Mouse (Mus musculus) heart, embryonic 14.5 days (tissue): ENCODE measurements around the gene Dars2. TPM values are rescaled to one million over a fixed set of nuclear protein-coding genes. Genes with fewer than 3 reads are reported as not detected.

Experiments
- ATAC-seq: fragments of 200-750 bp; cut with Nextera tagmentation; 2 replicates; pipeline ENCODE4 v1.8.0; 2017; ENCODE audit warnings: low read depth, moderate TSS enrichment; ENCODE audit not compliant: insufficient number of reproducible peaks, insufficient read depth, low FRiP score
- H3K27ac ChIP-seq, 2 experiments: fragments of 200-500 bp in 1 of 2; fragments of 300-500 bp in 1 of 2; sonication (generic) in 1 of 2; replicated peaks in 1 of 2; 2 replicates each; pipeline ENCODE4 v1.5.1; 2012 to 2014; ENCODE audit warnings: low read depth in 2 of 2, low read length in 2 of 2, control low read depth in 1 of 2, mild to moderate bottlenecking in 1 of 2, mixed read lengths in 1 of 2; ENCODE audit not compliant: control insufficient read depth in 1 of 2, insufficient read depth in 1 of 2
- H3K27me3 ChIP-seq: fragments of 300-500 bp; sonication (generic); 2 replicates; pipeline ENCODE4 v1.6.1; 2014; ENCODE audit warnings: mild to moderate bottlenecking, low read length, control low read depth; ENCODE audit not compliant: control insufficient read depth, insufficient read depth
- H3K36me3 ChIP-seq: fragments of 300-500 bp; sonication (generic); 2 replicates; pipeline ENCODE4 v1.6.1; 2014; ENCODE audit warnings: mild to moderate bottlenecking, control low read depth, low read length, mixed read lengths; ENCODE audit not compliant: control insufficient read depth, insufficient read depth
- H3K4me1 ChIP-seq, 2 experiments: fragments of 200-500 bp in 1 of 2; fragments of 300-500 bp in 1 of 2; sonication (generic) in 1 of 2; 2 replicates each; pipeline ENCODE4 v1.6.1; 2012 to 2014; ENCODE audit warnings: low read length in 2 of 2, control low read depth in 1 of 2, mixed read lengths in 1 of 2; ENCODE audit not compliant: control insufficient read depth in 2 of 2, insufficient read depth in 2 of 2
- H3K4me2 ChIP-seq: fragments of 300-500 bp; sonication (generic); 2 replicates; pipeline ENCODE4 v1.6.1; 2014; ENCODE audit warnings: mild to moderate bottlenecking, low read length
- H3K4me3 ChIP-seq, 2 experiments: fragments of 200-500 bp in 1 of 2; fragments of 300-500 bp in 1 of 2; sonication (generic) in 1 of 2; 2 replicates each; pipeline ENCODE4 v1.5.1; 2012 to 2014; ENCODE audit warnings: low read length in 2 of 2, mild to moderate bottlenecking in 2 of 2, control low read depth in 1 of 2, low read depth in 1 of 2, moderate library complexity in 1 of 2; ENCODE audit not compliant: control insufficient read depth in 1 of 2, insufficient read depth in 1 of 2
- H3K9ac ChIP-seq: fragments of 300-500 bp; sonication (generic); 2 replicates; pipeline ENCODE4 v1.6.1; 2014; ENCODE audit warnings: mild to moderate bottlenecking, low read length
- H3K9me3 ChIP-seq: fragments of 300-500 bp; sonication (generic); 2 replicates; pipeline ENCODE4 v1.6.1; 2016; ENCODE audit warnings: low read length, control low read depth; ENCODE audit not compliant: control insufficient read depth
- WGBS: fragments of 180-500 bp; shearing (Covaris S2); extraction: QIAGEN DNeasy Blood & Tissue Kit; methylation state at CpG from one replicate; pipeline ENCODE4 v1.1.7; 2014; 5-methylcytosine and 5-hydroxymethylcytosine counted together
- polyA plus RNA-seq: library from polyadenylated mRNA; unstranded; fragments of >200 nt; fragmentation: Nextera tagmentation; extraction: Ambion mirVana; gene quantifications from 2 replicates; pipeline ENCODE4 v1.2.1, GENCODE M21; 2014

The Dars2 gene
- polyA plus RNA-seq, 1 experiment from 2014 or later, result 34.0 TPM

GRCm38 (mm10) chr1:161039741-161040425, 30.6 kb downstream of the Dars2 start:
- WGBS, result 19% methylated on average over 3 of the region's 3 CpGs
- H3K36me3 ChIP-seq, result peaks cover 65% of the 10 kb centered on the region
- H3K4me3 ChIP-seq, result no peak overlapping the region
- H3K9me3 ChIP-seq, result no peaks in the 10 kb centered on the region
- no peak overlapping the region for H3K4me2 ChIP-seq
- no peaks in the 10 kb centered on the region for H3K27me3 ChIP-seq
- H3K9ac ChIP-seq, result no peak overlapping the region
- H3K27ac ChIP-seq, result peak overlapping the region; percentile 25 to 53
- ATAC-seq, result no peak
- peaks cover 0 to 10% of the 10 kb centered on the region in 2 experiments; a peak in 2 of 4 replicates for H3K4me1 ChIP-seq

- no peak overlapping the region for H3K4me2 ChIP-seq
- H3K4me1 ChIP-seq, result peaks cover 0 to 10% of the 10 kb centered on the region in 2 experiments; a peak in 2 of 4 replicates
- H3K4me3 ChIP-seq, result no peak overlapping the region
- H3K36me3 ChIP-seq, result peaks cover 58% of the 10 kb centered on the region
- no peak overlapping the region for H3K9ac ChIP-seq
- no peaks in the 10 kb centered on the region for H3K27me3 ChIP-seq
- no peak for ATAC-seq
- no peaks in the 10 kb centered on the region for H3K9me3 ChIP-seq
- peak overlapping the region; percentile 27 to 53; a peak in 2 of 4 replicates for H3K27ac ChIP-seq
- WGBS, result 14% methylated on average over 3 of the region's 3 CpGs
These were observed 31.3 kb downstream of the Dars2 start for GRCm38 (mm10) chr1:161038968-161039721.

GRCm38 (mm10) chr1:161038004-161038403, 32.5 kb downstream of the Dars2 start:
- peak overlapping the region in 1 of 2 experiments; percentile 68; a peak in 1 of 4 replicates for H3K4me3 ChIP-seq
- H3K27me3 ChIP-seq, result no peaks in the 10 kb centered on the region
- H3K27ac ChIP-seq, result no peak overlapping the region
- H3K36me3 ChIP-seq, result peaks cover 49% of the 10 kb centered on the region
- no peaks in the 10 kb centered on the region for H3K9me3 ChIP-seq
- ATAC-seq, result no peak
- peaks cover 0 to 18% of the 10 kb centered on the region in 2 experiments; a peak in 3 of 4 replicates for H3K4me1 ChIP-seq
- WGBS, result 52% methylated on average over 3 of the region's 3 CpGs
- H3K9ac ChIP-seq, result peak overlapping the region; percentile 49; the same call in 1 of the 2 replicates
- peak overlapping the region; percentile 87 for H3K4me2 ChIP-seq

- Histone ChIP-seq H3K4me1 (peaks cover 0 to 18% of the 10 kb centered on the region in 2 experiments; a peak in 3 of 4 replicates), H3K36me3 (peaks cover 47% of the 10 kb centered on the region), H3K9me3 (no peaks in the 10 kb centered on the region), H3K4me2 (peak overlapping the region; percentile 87), H3K27ac (no peak overlapping the region), H3K9ac (peak overlapping the region; percentile 49), H3K27me3 (no peaks in the 10 kb centered on the region), H3K4me3 (peak overlapping the region in 1 of 2 experiments; percentile 68; a peak in 2 of 4 replicates)
- 40% methylated on average over 3 of the region's 3 CpGs for WGBS
- no peak for ATAC-seq
These were observed 32.9 kb downstream of the Dars2 start for GRCm38 (mm10) chr1:161037599-161037998.

GRCm38 (mm10) chr1:161037026-161037425, 33.4 kb downstream of the Dars2 start:
- no peaks in the 10 kb centered on the region for H3K27me3 ChIP-seq
- WGBS, result 5% methylated on average over 1 of the region's 1 CpGs
- H3K4me1 ChIP-seq, result peaks cover 0 to 18% of the 10 kb centered on the region in 2 experiments; a peak in 3 of 4 replicates
- peaks cover 50% of the 10 kb centered on the region for H3K36me3 ChIP-seq
- H3K4me2 ChIP-seq, result peak overlapping the region; percentile 87
- peak overlapping the region; percentile 91 for H3K9ac ChIP-seq
- H3K4me3 ChIP-seq, result peak overlapping the region in 1 of 2 experiments; percentile 68; a peak in 2 of 4 replicates
- peak overlapping the region in 1 of 2 experiments; percentile 91; a peak in 1 of 4 replicates for H3K27ac ChIP-seq
- no peaks in the 10 kb centered on the region for H3K9me3 ChIP-seq
- ATAC-seq, result no peak

- peaks cover 56% of the 10 kb centered on the region for H3K36me3 ChIP-seq
- ATAC-seq, result no peak
- WGBS, result under 1% methylated on average over 5 of the region's 5 CpGs
These were observed 34.0 kb downstream of the Dars2 start for GRCm38 (mm10) chr1:161036411-161036841.

GRCm38 (mm10) chr1:161035786-161036404, 34.6 kb downstream of the Dars2 start:
- no peak for ATAC-seq
- Histone ChIP-seq H3K4me3 (peak overlapping the region; percentile 63 to 68), H3K27me3 (no peaks in the 10 kb centered on the region), H3K4me1 (peaks cover 0 to 18% of the 10 kb centered on the region in 2 experiments; a peak in 3 of 4 replicates), H3K9me3 (no peaks in the 10 kb centered on the region), H3K9ac (peak overlapping the region; percentile 91), H3K36me3 (peaks cover 62% of the 10 kb centered on the region), H3K4me2 (peak overlapping the region; percentile 87), H3K27ac (peak overlapping the region; percentile 91)
- WGBS, result 0% methylated on average over 6 of the region's 6 CpGs

More at GRCm38 (mm10) chr1:161036411-161036841, 34.0 kb downstream of the Dars2 start:
- Histone ChIP-seq H3K9ac (peak overlapping the region; percentile 91), H3K4me1 (peaks cover 0 to 18% of the 10 kb centered on the region in 2 experiments; a peak in 3 of 4 replicates), H3K9me3 (no peaks in the 10 kb centered on the region), H3K27ac (peak overlapping the region; percentile 91), H3K4me3 (peak overlapping the region; percentile 63 to 68), H3K27me3 (no peaks in the 10 kb centered on the region), H3K4me2 (peak overlapping the region; percentile 87)
